ENCODE assay signal across 11 mouse cellular contexts in genomic region chr10:99384366-99384765, GRCm38 (mm10).
"Had no signal": no experiment of that assay in that cellular context is flagged by ENCODE, and none has a peak within 500 bp of the region (broad histone marks: within the 10 kb centered on the region; RNA-seq: fewer than 3 reads in every experiment).

No protein-coding gene starts in this region.

- ATAC-seq: midbrain, embryonic 16.5 days had no signal

- DNase-seq: lung, adult 18-20 months; lung, embryonic 14.5 days; lung, postnatal 10 days; lung, postnatal 4 days; midbrain, embryonic 14.5 days; retina, postnatal 1 day; right cerebral cortex, postnatal 14 days; thymus, adult 18-20 months; thymus, postnatal 14 days; thymus, postnatal 36 days had no signal
